Mouse (Mus musculus) ES-Bruce4 (cell line): ENCODE results near the gene Plekha5. TPM values are rescaled to one million over a fixed set of nuclear protein-coding genes. Genes with fewer than 3 reads are reported as not detected.

Experiments
- H3K27ac ChIP-seq: 2 replicates; pipeline ENCODE4 v1.5.1; 2012; ENCODE audit warnings: low read length, inconsistent platforms; ENCODE audit not compliant: insufficient read depth
- H3K27me3 ChIP-seq: 2 replicates; pipeline ENCODE4 v1.6.1; 2012; ENCODE audit warnings: mild to moderate bottlenecking, low read length, inconsistent platforms; ENCODE audit not compliant: control insufficient read depth, poor library complexity, insufficient read depth, severe bottlenecking
- H3K36me3 ChIP-seq: 2 replicates; pipeline ENCODE4 v1.6.1; 2012; ENCODE audit warnings: inconsistent platforms, mild to moderate bottlenecking, low read length, moderate library complexity; ENCODE audit not compliant: control insufficient read depth, poor library complexity, insufficient read depth, severe bottlenecking
- H3K4me1 ChIP-seq: one replicate; pipeline ENCODE4 v1.8.1; 2011; ENCODE audit warnings: low read length; ENCODE audit not compliant: control insufficient read depth, insufficient read depth
- H3K4me3 ChIP-seq: 2 replicates; pipeline ENCODE4 v1.5.1; 2011; ENCODE audit warnings: low read depth, mild to moderate bottlenecking, low read length
- H3K9ac ChIP-seq: 2 replicates; pipeline ENCODE4 v1.6.1; 2012; ENCODE audit warnings: low read depth, mild to moderate bottlenecking, inconsistent platforms; ENCODE audit not compliant: poor library complexity, severe bottlenecking
- H3K9me3 ChIP-seq: replicated peaks from 2 replicates; pipeline ENCODE4 v1.6.1; 2012; ENCODE audit warnings: mild to moderate bottlenecking, low read length, inconsistent platforms; ENCODE audit not compliant: control insufficient read depth, poor library complexity, insufficient read depth, severe bottlenecking
- CTCF ChIP-seq: IDR thresholded peaks from one replicate; pipeline ENCODE4 v1.8.1; 2011; ENCODE audit warnings: low read depth, low read length
- EP300 ChIP-seq: IDR thresholded peaks from 2 replicates; pipeline ENCODE4 v1.6.1; 2011; ENCODE audit warnings: low read depth, low read length; ENCODE audit not compliant: insufficient read depth
- POLR2A ChIP-seq: IDR thresholded peaks from one replicate; pipeline ENCODE4 v1.8.1; 2011; ENCODE audit warnings: low read length; ENCODE audit not compliant: insufficient read depth
- polyA plus RNA-seq: library from polyadenylated mRNA; stranded (reverse); fragments of >200 nt; gene quantifications from 2 replicates; pipeline ENCODE4 v1.2.4, GENCODE M21; 2011; ENCODE audit warnings: low read depth; ENCODE audit not compliant: missing spikeins, insufficient read depth, insufficient read length

Gene Plekha5
- polyA plus RNA-seq, 1 experiment, result 80.3 TPM

- peak overlapping the region; percentile 90 for H3K9ac ChIP-seq
- TF ChIP-seq EP300, result no peak; the same call in 1 of the 2 replicates
- no peak for TF ChIP-seq CTCF
- TF ChIP-seq POLR2A, result no peak
- H3K36me3 ChIP-seq, result peaks cover 11% of the 10 kb centered on the region
- H3K27ac ChIP-seq, result peak overlapping the region; percentile 89
- H3K4me3 ChIP-seq, result peak overlapping the region; percentile 88
- no peaks in the 10 kb centered on the region for H3K27me3 ChIP-seq
- no peaks in the 10 kb centered on the region for H3K9me3 ChIP-seq
- peaks cover 8% of the 10 kb centered on the region for H3K4me1 ChIP-seq
Observed at GRCm38 (mm10) chr6:140623226-140624095, 199.6 kb downstream of the Plekha5 start.

- no peak for TF ChIP-seq POLR2A
- TF ChIP-seq EP300, result no peak
- TF ChIP-seq CTCF, result no peak
- peaks cover 10% of the 10 kb centered on the region for H3K4me1 ChIP-seq
- H3K9me3 ChIP-seq, result no peaks in the 10 kb centered on the region
- no peak overlapping the region for H3K27ac ChIP-seq
- no peaks in the 10 kb centered on the region for H3K27me3 ChIP-seq
- H3K9ac ChIP-seq, result peak overlapping the region; percentile 90
- peak overlapping the region; percentile 87 for H3K4me3 ChIP-seq
- H3K36me3 ChIP-seq, result peaks cover 15% of the 10 kb centered on the region
Observed at GRCm38 (mm10) chr6:140624096-140625051, 200.5 kb downstream of the Plekha5 start.

- no peaks in the 10 kb centered on the region for H3K27me3 ChIP-seq
- H3K36me3 ChIP-seq, result peaks cover 36% of the 10 kb centered on the region
- peaks cover 6% of the 10 kb centered on the region for H3K4me1 ChIP-seq
- TF ChIP-seq EP300 (no peak), CTCF (no peak), POLR2A (no peak)
- H3K27ac ChIP-seq, result no peak overlapping the region; the same call in 1 of the 2 replicates
- H3K9me3 ChIP-seq, result no peaks in the 10 kb centered on the region
- H3K4me3 ChIP-seq, result no peak overlapping the region
- no peak overlapping the region for H3K9ac ChIP-seq
Observed at GRCm38 (mm10) chr6:140629176-140629859, 205.5 kb downstream of the Plekha5 start.

GRCm38 (mm10) chr6:140630306-140630705 lies 206.5 kb downstream of the Plekha5 start:
- no peaks in the 10 kb centered on the region for H3K27me3 ChIP-seq
- TF ChIP-seq POLR2A (no peak), EP300 (peak; percentile 28; the same call in 1 of the 2 replicates)
- H3K36me3 ChIP-seq, result peaks cover 44% of the 10 kb centered on the region
- peaks cover 6% of the 10 kb centered on the region for H3K4me1 ChIP-seq
- no peaks in the 10 kb centered on the region for H3K9me3 ChIP-seq
- no peak overlapping the region for H3K4me3 ChIP-seq
- no peak overlapping the region for H3K27ac ChIP-seq
- H3K9ac ChIP-seq, result no peak overlapping the region

GRCm38 (mm10) chr6:140633616-140634015 lies 209.8 kb downstream of the Plekha5 start:
- Histone ChIP-seq H3K9ac (no peak overlapping the region), H3K36me3 (peaks cover 57% of the 10 kb centered on the region)

More at GRCm38 (mm10) chr6:140633616-140634015, 209.8 kb downstream of the Plekha5 start:
- no peak for TF ChIP-seq EP300
- TF ChIP-seq POLR2A, result no peak
- TF ChIP-seq CTCF, result no peak
- H3K4me1 ChIP-seq, result peaks cover 4% of the 10 kb centered on the region
- no peaks in the 10 kb centered on the region for H3K9me3 ChIP-seq
- no peak overlapping the region for H3K4me3 ChIP-seq
- no peaks in the 10 kb centered on the region for H3K27me3 ChIP-seq
- no peak overlapping the region for H3K27ac ChIP-seq
